Mouse (Mus musculus) lung, embryonic 15.5 days (tissue): ENCODE results near the gene Lgi1. TPM values are rescaled to one million over a fixed set of nuclear protein-coding genes. Genes with fewer than 3 reads are reported as not detected.

Source experiments
- ATAC-seq: fragments of 200-750 bp; cut with Nextera tagmentation; 2 replicates; pipeline ENCODE4 v1.8.0; 2017; ENCODE audit warnings: moderate number of reproducible peaks, borderline replicate concordance; ENCODE audit not compliant: low FRiP score, low TSS enrichment; ENCODE audit errors: extremely low read depth
- H3K27ac ChIP-seq: fragments of 300-500 bp; sonication (generic); 2 replicates; pipeline ENCODE4 v1.5.1; 2015; ENCODE audit warnings: moderate library complexity, mild to moderate bottlenecking, inconsistent platforms
- H3K27me3 ChIP-seq: fragments of 300-500 bp; sonication (generic); 2 replicates; pipeline ENCODE4 v1.6.1; 2015; ENCODE audit warnings: inconsistent platforms
- H3K36me3 ChIP-seq: fragments of 300-500 bp; sonication (generic); 2 replicates; pipeline ENCODE4 v1.6.1; 2015; ENCODE audit warnings: inconsistent platforms
- H3K4me1 ChIP-seq: fragments of 300-500 bp; sonication (generic); 2 replicates; pipeline ENCODE4 v1.6.1; 2015; ENCODE audit warnings: inconsistent platforms
- H3K4me2 ChIP-seq: fragments of 300-500 bp; sonication (generic); 2 replicates; pipeline ENCODE4 v1.6.1; 2015; ENCODE audit warnings: inconsistent platforms, mild to moderate bottlenecking, moderate library complexity
- H3K4me3 ChIP-seq: fragments of 300-500 bp; sonication (generic); 2 replicates; pipeline ENCODE4 v1.5.1; 2015; ENCODE audit warnings: mild to moderate bottlenecking, inconsistent platforms
- H3K9ac ChIP-seq: fragments of 300-500 bp; sonication (generic); 2 replicates; pipeline ENCODE4 v1.6.1; 2015; ENCODE audit warnings: inconsistent platforms
- H3K9me3 ChIP-seq: fragments of 300-500 bp; sonication (generic); 2 replicates; pipeline ENCODE4 v1.6.1; 2016; ENCODE audit warnings: inconsistent platforms
- WGBS: fragments of 180-500 bp; shearing (Covaris S2); methylation state at CpG from one replicate; pipeline ENCODE4 v1.1.7; 2015; 5-methylcytosine and 5-hydroxymethylcytosine counted together
- polyA plus RNA-seq: library from polyadenylated mRNA; unstranded; fragments of >200 nt; fragmentation: Nextera tagmentation; extraction: Ambion mirVana; gene quantifications from 2 replicates; pipeline ENCODE4 v1.2.1, GENCODE M21; 2015

Gene Lgi1
- polyA plus RNA-seq, 1 experiment from 2014 or later, result 0.39 TPM

- H3K27ac ChIP-seq, result no peak overlapping the region
- 66% methylated on average over 6 of the region's 6 CpGs for WGBS
- H3K27me3 ChIP-seq, result no peaks in the 10 kb centered on the region
- H3K9ac ChIP-seq, result no peak overlapping the region
- H3K4me1 ChIP-seq, result no peaks in the 10 kb centered on the region
- no peak for ATAC-seq
- H3K4me3 ChIP-seq, result no peak overlapping the region
- no peak overlapping the region for H3K4me2 ChIP-seq
- no peaks in the 10 kb centered on the region for H3K9me3 ChIP-seq
- no peaks in the 10 kb centered on the region for H3K36me3 ChIP-seq
Measured at GRCm38 (mm10) chr19:38316602-38317313, 52.4 kb downstream of the Lgi1 start.

DNA sequence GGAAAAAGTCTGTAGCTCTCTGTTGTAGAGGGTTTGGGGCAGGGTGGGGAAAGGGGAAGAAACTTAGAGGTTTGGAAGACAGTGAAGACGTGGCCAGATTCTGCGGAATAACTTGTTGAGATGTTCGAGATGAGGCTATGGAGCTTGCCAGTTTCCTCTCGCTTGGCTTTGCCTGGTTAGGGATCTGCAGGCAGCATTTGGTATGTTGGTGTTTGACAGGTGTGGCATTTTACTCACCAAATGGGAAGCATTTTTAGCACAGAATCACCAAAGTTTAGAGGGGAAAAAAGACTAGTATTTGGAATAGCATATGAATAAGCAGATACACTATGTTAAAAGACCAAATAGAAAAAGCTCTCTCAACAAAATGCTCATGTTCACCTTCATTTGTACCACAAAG, 54.0 kb downstream of the Lgi1 start:
- 85% methylated on average over 4 of the region's 4 CpGs for WGBS
- Histone ChIP-seq H3K27ac (no peak overlapping the region), H3K4me1 (no peaks in the 10 kb centered on the region), H3K4me3 (no peak overlapping the region), H3K9ac (no peak overlapping the region), H3K4me2 (no peak overlapping the region), H3K9me3 (no peaks in the 10 kb centered on the region), H3K36me3 (no peaks in the 10 kb centered on the region), H3K27me3 (no peaks in the 10 kb centered on the region)
- ATAC-seq, result no peak

DNA sequence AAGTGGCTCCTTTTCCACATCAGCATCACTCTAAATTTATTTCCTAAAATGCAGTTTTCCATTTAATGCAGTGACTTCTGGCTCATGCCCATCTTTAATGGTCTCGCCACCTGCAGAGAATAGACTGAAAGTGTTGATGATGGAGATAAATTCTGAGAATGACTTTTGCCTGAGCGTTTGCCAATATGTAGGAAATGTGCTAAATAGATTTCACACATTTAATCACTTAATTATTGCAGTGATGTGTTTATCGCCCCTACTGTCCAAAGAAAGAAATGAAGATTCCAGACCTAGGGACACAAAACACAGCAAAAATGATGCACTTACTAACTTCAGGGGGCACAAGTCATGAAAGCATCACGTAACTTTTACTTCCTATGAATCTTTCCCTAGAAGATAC, 54.8 kb downstream of the Lgi1 start:
- no peak for ATAC-seq
- no peaks in the 10 kb centered on the region for H3K4me1 ChIP-seq
- no peaks in the 10 kb centered on the region for H3K36me3 ChIP-seq
- H3K4me2 ChIP-seq, result no peak overlapping the region
- H3K9ac ChIP-seq, result no peak overlapping the region
- no peaks in the 10 kb centered on the region for H3K27me3 ChIP-seq
- H3K9me3 ChIP-seq, result no peaks in the 10 kb centered on the region
- no peak overlapping the region for H3K27ac ChIP-seq
- no peak overlapping the region for H3K4me3 ChIP-seq
- 75% methylated on average over 4 of the region's 4 CpGs for WGBS

DNA sequence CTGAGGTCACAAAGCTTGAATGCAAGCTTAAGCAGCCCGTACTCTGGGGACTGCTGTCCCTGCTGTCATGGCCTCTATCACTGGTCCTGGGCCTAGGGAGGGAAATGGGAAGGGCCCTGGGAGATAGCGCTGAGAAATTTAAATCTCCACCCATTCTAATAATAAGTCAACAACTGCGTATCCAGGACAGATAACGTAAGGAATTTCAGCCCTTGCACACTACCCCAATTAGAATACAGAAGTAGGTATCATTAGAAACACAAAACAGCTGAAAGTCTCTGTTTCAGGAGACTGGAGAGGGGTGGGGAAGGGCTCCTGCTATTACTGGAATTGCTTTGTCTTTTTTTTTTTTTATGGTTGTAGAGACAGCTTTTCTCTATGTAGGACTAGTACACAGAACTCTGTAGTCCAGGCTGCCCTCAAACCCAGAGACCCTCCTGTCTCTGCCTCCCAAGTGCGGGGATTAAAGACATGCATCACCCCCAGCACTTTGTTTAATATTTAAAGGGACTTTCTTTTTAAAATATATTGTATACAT, 56.4 kb downstream of the Lgi1 start:
- 82% methylated on average over 5 of the region's 5 CpGs for WGBS
- no peak for ATAC-seq

GRCm38 (mm10) chr19:38323726-38324125, 59.4 kb downstream of the Lgi1 start:
- no peak overlapping the region for H3K9ac ChIP-seq
- H3K4me2 ChIP-seq, result no peak overlapping the region
- no peaks in the 10 kb centered on the region for H3K36me3 ChIP-seq
- H3K27ac ChIP-seq, result no peak overlapping the region
- no peaks in the 10 kb centered on the region for H3K4me1 ChIP-seq
- H3K4me3 ChIP-seq, result no peak overlapping the region
- no peak for ATAC-seq
- no peaks in the 10 kb centered on the region for H3K27me3 ChIP-seq
- H3K9me3 ChIP-seq, result no peaks in the 10 kb centered on the region

More for the DNA sequence above, 56.4 kb downstream of the Lgi1 start:
- no peaks in the 10 kb centered on the region for H3K9me3 ChIP-seq
- H3K27ac ChIP-seq, result no peak overlapping the region
- H3K4me2 ChIP-seq, result no peak overlapping the region
- H3K27me3 ChIP-seq, result no peaks in the 10 kb centered on the region
- H3K36me3 ChIP-seq, result no peaks in the 10 kb centered on the region
- H3K4me1 ChIP-seq, result no peaks in the 10 kb centered on the region
- no peak overlapping the region for H3K4me3 ChIP-seq
- H3K9ac ChIP-seq, result no peak overlapping the region

GRCm38 (mm10) chr19:38324147-38325028, 60.1 kb downstream of the Lgi1 start:
- H3K27ac ChIP-seq, result no peak overlapping the region
- WGBS, result 48% methylated on average over 10 of the region's 10 CpGs
- no peaks in the 10 kb centered on the region for H3K4me1 ChIP-seq
- H3K27me3 ChIP-seq, result no peaks in the 10 kb centered on the region
- no peak overlapping the region for H3K9ac ChIP-seq
- ATAC-seq, result no peak
- H3K4me2 ChIP-seq, result no peak overlapping the region
- no peaks in the 10 kb centered on the region for H3K36me3 ChIP-seq
- no peaks in the 10 kb centered on the region for H3K9me3 ChIP-seq
- no peak overlapping the region for H3K4me3 ChIP-seq

GRCm38 (mm10) chr19:38325029-38325398, 60.7 kb downstream of the Lgi1 start:
- Histone ChIP-seq H3K4me2 (no peak overlapping the region), H3K36me3 (no peaks in the 10 kb centered on the region), H3K4me1 (no peaks in the 10 kb centered on the region), H3K27me3 (no peaks in the 10 kb centered on the region), H3K9ac (no peak overlapping the region), H3K9me3 (no peaks in the 10 kb centered on the region), H3K27ac (no peak overlapping the region), H3K4me3 (no peak overlapping the region)
- ATAC-seq, result no peak
- WGBS, result 68% methylated on average over 4 of the region's 4 CpGs

- no peak overlapping the region for H3K4me2 ChIP-seq
- H3K4me1 ChIP-seq, result no peaks in the 10 kb centered on the region
- H3K9ac ChIP-seq, result no peak overlapping the region
- H3K36me3 ChIP-seq, result no peaks in the 10 kb centered on the region
- no peaks in the 10 kb centered on the region for H3K9me3 ChIP-seq
- H3K27me3 ChIP-seq, result no peaks in the 10 kb centered on the region
- no peak overlapping the region for H3K27ac ChIP-seq
- WGBS, result 65% methylated on average over 7 of the region's 7 CpGs
- no peak for ATAC-seq
- no peak overlapping the region for H3K4me3 ChIP-seq
Measured at GRCm38 (mm10) chr19:38325854-38326253, 61.5 kb downstream of the Lgi1 start.

DNA sequence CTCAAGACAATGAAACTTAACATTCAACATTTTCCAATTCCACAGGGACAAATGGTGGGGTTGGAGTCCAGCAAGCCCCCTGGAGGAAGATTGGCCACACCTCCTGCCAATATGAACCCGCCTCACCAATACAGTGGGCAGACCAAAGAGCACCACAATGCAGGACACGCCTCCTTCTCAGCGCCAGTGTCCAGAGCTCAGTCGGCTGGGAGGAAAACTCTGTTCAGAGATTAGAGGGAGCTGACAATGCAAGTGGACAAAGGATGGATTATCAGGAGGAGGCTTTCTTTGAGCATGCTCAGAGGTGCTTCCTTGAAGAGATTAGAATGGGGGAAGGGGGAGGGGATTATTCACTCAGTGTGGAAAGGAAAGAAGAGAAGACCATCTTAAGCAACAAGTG, 62.7 kb downstream of the Lgi1 start:
- no peaks in the 10 kb centered on the region for H3K9me3 ChIP-seq
- H3K4me1 ChIP-seq, result no peaks in the 10 kb centered on the region
- H3K4me3 ChIP-seq, result no peak overlapping the region
- H3K27ac ChIP-seq, result no peak overlapping the region
- no peaks in the 10 kb centered on the region for H3K36me3 ChIP-seq
- H3K4me2 ChIP-seq, result no peak overlapping the region
- no peak overlapping the region for H3K9ac ChIP-seq
- 69% methylated on average over 4 of the region's 4 CpGs for WGBS
- H3K27me3 ChIP-seq, result no peaks in the 10 kb centered on the region
- no peak for ATAC-seq

DNA sequence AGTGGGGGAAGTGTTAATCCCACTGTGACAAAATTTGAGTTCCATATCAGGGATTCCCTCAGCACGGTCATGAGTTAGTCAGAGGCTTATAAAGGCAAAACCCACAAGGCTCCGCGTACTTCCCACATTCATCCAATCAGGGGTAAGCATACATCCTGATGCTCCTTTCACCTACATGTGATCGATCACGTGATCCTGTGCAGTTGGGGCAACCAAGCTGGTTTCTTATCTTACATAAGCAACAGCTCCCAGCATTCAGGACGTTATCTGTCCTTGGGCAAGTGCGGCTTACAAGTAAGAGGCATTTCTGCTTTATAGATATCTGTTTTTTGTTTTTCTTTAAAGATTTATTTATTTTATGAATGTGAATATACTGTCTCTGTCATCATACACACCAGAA, 63.7 kb downstream of the Lgi1 start:
- H3K4me1 ChIP-seq, result no peaks in the 10 kb centered on the region
- H3K36me3 ChIP-seq, result no peaks in the 10 kb centered on the region
- no peak overlapping the region for H3K4me3 ChIP-seq
- H3K27ac ChIP-seq, result no peak overlapping the region
- H3K27me3 ChIP-seq, result no peaks in the 10 kb centered on the region
- ATAC-seq, result no peak
- H3K4me2 ChIP-seq, result no peak overlapping the region
- WGBS, result 82% methylated on average over 7 of the region's 7 CpGs
- no peaks in the 10 kb centered on the region for H3K9me3 ChIP-seq
- H3K9ac ChIP-seq, result no peak overlapping the region

- WGBS, result 81% methylated on average over 5 of the region's 5 CpGs
- ATAC-seq, result no peak
- no peaks in the 10 kb centered on the region for H3K27me3 ChIP-seq
- no peak overlapping the region for H3K27ac ChIP-seq
- no peaks in the 10 kb centered on the region for H3K9me3 ChIP-seq
- no peaks in the 10 kb centered on the region for H3K36me3 ChIP-seq
- no peak overlapping the region for H3K9ac ChIP-seq
- no peak overlapping the region for H3K4me2 ChIP-seq
- no peaks in the 10 kb centered on the region for H3K4me1 ChIP-seq
- no peak overlapping the region for H3K4me3 ChIP-seq
Measured at GRCm38 (mm10) chr19:38329257-38329656, 64.9 kb downstream of the Lgi1 start.

DNA sequence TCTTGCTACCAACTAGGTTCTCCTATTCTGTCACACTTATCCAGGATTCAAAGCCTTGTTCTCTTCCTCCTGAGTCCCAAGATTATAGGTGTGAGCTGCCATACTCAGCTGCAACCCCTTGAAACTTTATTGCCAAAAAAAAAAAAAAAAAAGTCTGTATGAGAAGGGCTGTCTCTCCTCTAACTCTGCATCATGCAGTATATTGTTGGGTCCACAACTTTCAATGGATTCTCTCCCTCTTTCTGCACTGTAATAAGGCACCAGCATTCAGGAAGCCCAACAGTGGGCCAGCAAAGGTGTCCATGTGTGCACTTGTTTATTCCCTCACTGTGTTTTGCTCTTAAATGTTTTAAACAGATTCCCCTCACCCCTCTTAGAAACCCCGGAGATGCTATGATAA, 66.7 kb downstream of the Lgi1 start:
- H3K4me2 ChIP-seq, result no peak overlapping the region
- no peaks in the 10 kb centered on the region for H3K27me3 ChIP-seq
- no peaks in the 10 kb centered on the region for H3K9me3 ChIP-seq
- no peak for ATAC-seq
- H3K27ac ChIP-seq, result no peak overlapping the region
- no peaks in the 10 kb centered on the region for H3K36me3 ChIP-seq
- H3K4me1 ChIP-seq, result no peaks in the 10 kb centered on the region
- no peak overlapping the region for H3K9ac ChIP-seq
- 15% methylated on average over 1 of the region's 1 CpGs for WGBS
- no peak overlapping the region for H3K4me3 ChIP-seq
